In the genomic region with DNA sequence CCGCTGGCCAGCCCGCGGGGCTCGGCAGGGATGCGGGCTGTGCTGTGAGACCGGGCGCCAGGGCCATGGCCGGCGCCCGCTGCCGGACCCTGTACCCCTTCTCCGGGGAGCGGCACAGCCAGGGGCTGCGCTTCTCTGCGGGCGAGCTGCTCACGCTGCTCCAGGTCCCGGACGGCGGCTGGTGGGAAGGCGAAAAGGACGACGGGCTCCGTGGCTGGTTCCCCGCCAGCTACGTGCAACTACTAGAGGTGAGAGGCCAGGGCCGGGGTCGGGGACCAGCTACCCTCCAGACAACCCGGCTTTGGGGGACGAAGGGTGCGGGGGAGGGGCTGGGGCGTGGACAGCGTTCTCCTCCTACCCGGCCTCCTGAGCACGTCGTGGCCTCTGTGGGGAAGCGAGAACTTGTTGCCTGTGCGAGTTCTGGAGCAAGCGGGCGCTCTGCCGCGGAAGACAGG, we compare ENCODE assay signal across 9 mouse cellular contexts. TPM values are rescaled to one million over a fixed set of nuclear protein-coding genes. Genes with fewer than 3 reads are reported as not detected.
DNase-seq lines count a peak whose midpoint lies in the region; ATAC-seq and TF ChIP-seq lines count a peak whose summit lies in the region.
"Had no signal": no experiment of that assay in that cellular context is flagged by ENCODE, and none has a peak within 500 bp of the region (broad histone marks: within the 10 kb centered on the region; RNA-seq: fewer than 3 reads in every experiment).

No protein-coding gene starts in this region.

- peak; percentile 49 for ATAC-seq in intestine, embryonic 16.5 days
- peak; percentile 47; the same call in 1 of the 2 replicates for ATAC-seq in lung, embryonic 15.5 days (ENCODE audit: borderline replicate concordance, extremely low read depth, low FRiP score, low TSS enrichment)

- intact Hi-C loops in gastrocnemius, adult 2 months (cut with DNase I) = no loop called here

- H3K4me2 ChIP-seq in intestine, embryonic 16.5 days (ENCODE audit: low read depth, low read length) = peak overlapping the region; percentile 99
- peak overlapping the region; percentile 99 for H3K4me2 ChIP-seq in lung, embryonic 15.5 days

- no peaks in the 10 kb centered on the region for H3K9me3 ChIP-seq in intestine, embryonic 16.5 days (ENCODE audit: control insufficient read depth, low read length)
- H3K9me3 ChIP-seq in lung, embryonic 15.5 days = no peaks in the 10 kb centered on the region

- peaks cover 6% of the 10 kb centered on the region; the same call in 1 of the 2 replicates for H3K4me1 ChIP-seq in intestine, embryonic 16.5 days (ENCODE audit: control insufficient read depth, insufficient read depth, low read length)
- peaks cover 29% of the 10 kb centered on the region for H3K4me1 ChIP-seq in lung, embryonic 15.5 days

- 0 out of 2 replicates have a peak, but pooled peaks cover 3% of the 10 kb centered on the region for H3K27me3 ChIP-seq in intestine, embryonic 16.5 days (replicated peaks; ENCODE audit: control insufficient read depth, insufficient read depth, low read length)
- H3K27me3 ChIP-seq in lung, embryonic 15.5 days = peaks cover 17% of the 10 kb centered on the region

- no peaks in the 10 kb centered on the region for H3K36me3 ChIP-seq in intestine, embryonic 16.5 days (ENCODE audit: control insufficient read depth, insufficient read depth, low read length)
- H3K36me3 ChIP-seq in lung, embryonic 15.5 days = no peaks in the 10 kb centered on the region

- peak overlapping the region; percentile 66 for H3K27ac ChIP-seq in gastrocnemius, adult 2 months
- no peak overlapping the region for H3K27ac ChIP-seq in intestine, embryonic 16.5 days (ENCODE audit: low read length)
- peak overlapping the region; percentile 53 for H3K27ac ChIP-seq in lung, embryonic 15.5 days

- TF ChIP-seq CTCF in gastrocnemius, adult 2 months (IDR thresholded peaks at IDR 0.05) = no peak

- peak overlapping the region; percentile 71 for H3K9ac ChIP-seq in intestine, embryonic 16.5 days (ENCODE audit: low read depth, low read length)
- H3K9ac ChIP-seq in lung, embryonic 15.5 days = peak overlapping the region; percentile 62

- H3K4me3 ChIP-seq in gastrocnemius, adult 2 months = peak overlapping the region; percentile 83
- H3K4me3 ChIP-seq in intestine, embryonic 16.5 days (ENCODE audit: low read length) = peak overlapping the region; percentile 72
- H3K4me3 ChIP-seq in lung, embryonic 15.5 days = peak overlapping the region; percentile 79

- 1% methylated on average over 41 of the region's 42 CpGs for WGBS in intestine, embryonic 16.5 days
- whole genome bisulfite sequencing in lung, embryonic 15.5 days = under 1% methylated on average over 42 of the region's 42 CpGs

- DNase-seq in cerebellum, postnatal 25 days = peak; percentile 30 to 45
- DNase-seq in cerebellum, adult 9-11 months = no peak
- DNase-seq in adrenal gland, postnatal 14 days = peak; percentile 63
- peak; percentile 49 for DNase-seq in gastrocnemius, adult 2 months
- peak; percentile 51 for DNase-seq in ovary, postnatal 36 days (ENCODE audit: low spot score)
- DNase-seq in spleen, postnatal 14 days (ENCODE audit: low spot score in 2 of 2) = no peak

RNA-seq across cellular contexts. Expression of a gene that starts 0.3 kb away (rescaled TPM):
- total RNA-seq in adrenal gland, postnatal 14 days (2021) = 23.3 and 28.8 TPM in 2 replicates
- total RNA-seq in gastrocnemius, adult 2 months (2021) = 1 to 10 TPM; 6.8 to 8.5 TPM
- polyA plus RNA-seq in intestine, embryonic 16.5 days (2015; fragmentation: Nextera tagmentation; extraction: Ambion mirVana) = 8.4 TPM in 2 replicates
- 11.7 and 13.0 TPM in 2 replicates for polyA plus RNA-seq in lung, embryonic 15.5 days (2015; fragmentation: Nextera tagmentation; extraction: Ambion mirVana)
- polyA plus RNA-seq: C2C12 had no signal

Comparison
In these comparisons a context has a peak if more than half of its experiments do, and no peak if none do; other contexts are left out.
1. DNase-seq: peak in cerebellum, postnatal 25 days (2 of 2), adrenal gland, postnatal 14 days (single experiment), gastrocnemius, adult 2 months (single experiment) and ovary, postnatal 36 days (single experiment); none in cerebellum, adult 9-11 months (single experiment) and spleen, postnatal 14 days (0 of 2).
2. Peak in every context shown above with its lines, with median percentiles within 50 percentile points of each other: H3K4me3 ChIP-seq.